Mouse (Mus musculus) gastrocnemius, postnatal 14 days (tissue): Measurements from ENCODE around the gene Asl. TPM values are rescaled to one million over a fixed set of nuclear protein-coding genes. Genes with fewer than 3 reads are reported as not detected.

Experiments
- DNase-seq: peaks from one replicate; pipeline ENCODE4 v3.0.0; 2021; ENCODE audit warnings: mixed read lengths
- intact Hi-C: fragments of 180-260 bp; cut with DNase I; formaldehyde crosslinking; loops from one replicate; pipeline ENCODE4 v1.15.1; 2025; ENCODE audit warnings: low total_unique reads
- total RNA-seq, 2 experiments: library from RNA; stranded (reverse); gene quantifications; 2 replicates each; pipeline ENCODE4 v1.2.3; 2021

Gene Asl
- total RNA-seq, 2 experiments from 2014 or later = 12.5 to 15.8 TPM

DNA sequence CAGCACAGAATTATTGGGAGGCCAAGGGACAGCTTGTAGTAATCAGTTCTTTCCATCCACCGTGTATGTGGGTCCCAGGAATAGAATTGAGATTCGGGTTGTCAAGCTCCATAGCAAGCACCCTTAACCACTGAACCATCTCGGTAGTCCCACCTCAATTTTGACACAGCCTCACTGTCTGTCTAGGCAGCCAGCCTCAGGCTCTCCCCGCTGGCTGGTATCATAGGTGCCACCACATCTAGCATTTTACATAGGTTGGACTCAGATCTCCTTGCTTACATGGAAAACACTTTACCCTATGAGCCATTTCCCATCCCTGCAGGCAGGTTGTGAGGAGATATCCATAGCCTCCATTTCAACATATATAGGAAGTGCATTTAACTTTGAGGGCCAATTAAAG lies 54.7 kb downstream of the Asl start:
- intact Hi-C loops = no loop called here
- DNase-seq = no peak

GRCm38 (mm10) chr5:129971491-129971890 lies 57.6 kb downstream of the Asl start:
- intact Hi-C loops = no loop called here
- DNase-seq = no peak

GRCm38 (mm10) chr5:129968417-129968816 lies 60.6 kb downstream of the Asl start:
- DNase-seq = no peak
- intact Hi-C loops = no loop called here

DNA sequence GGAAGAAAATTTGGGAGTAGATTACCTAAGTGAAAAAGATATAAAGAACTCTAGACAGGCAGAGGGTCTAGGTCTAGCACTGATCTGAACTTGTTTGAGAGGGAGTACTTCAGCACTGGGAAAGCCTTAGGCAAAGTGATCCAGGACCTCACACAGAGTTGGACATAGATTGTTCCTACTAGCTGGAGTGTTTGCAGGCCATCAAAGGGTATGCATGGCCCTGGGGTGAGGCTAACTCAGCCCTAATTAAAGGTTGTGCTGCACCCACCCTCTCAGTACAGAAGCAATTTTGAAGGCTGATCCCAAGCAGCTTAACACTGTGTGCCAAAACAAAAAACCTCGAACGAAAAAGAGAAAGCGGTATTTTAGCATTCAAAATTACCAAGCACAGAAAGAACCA lies 62.6 kb downstream of the Asl start:
- DNase-seq = no peak

GRCm38 (mm10) chr5:129963224-129963623 lies 65.8 kb downstream of the Asl start:
- intact Hi-C loops = no loop called here
- no peak for DNase-seq

More for the DNA sequence above, 62.6 kb downstream of the Asl start:
- intact Hi-C loops = no loop called here

Other genes starting within 250 kb of the Asl start
- gene Psph, start 241.8 kb downstream of the Asl start, total RNA-seq = 10 to 100 TPM; 13.0 to 16.2 TPM
- gene Sumf2, start 182.3 kb downstream of the Asl start, total RNA-seq = 10 to 100 TPM in 1 of 2 experiments, 1 to 10 TPM in 1; 9.2 to 10.4 TPM
- 100 to 1,000 TPM; 477 to 529 TPM for gene Chchd2, start 141.8 kb downstream of the Asl start, total RNA-seq
- under 1 TPM; 0.53 to 0.84 TPM for gene Zbed5, start 133.5 kb downstream of the Asl start, total RNA-seq
- 100 to 1,000 TPM; 245 to 293 TPM for gene Phkg1, start 130.7 kb downstream of the Asl start, total RNA-seq
- gene Nupr1l, start 120.7 kb downstream of the Asl start, total RNA-seq = under 1 TPM; 0.11 to 0.39 TPM
- gene Vkorc1l1, start 87.3 kb downstream of the Asl start, total RNA-seq = 10 to 100 TPM; 16.2 to 17.4 TPM
- 10 to 100 TPM; 10.6 to 13.4 TPM for gene Gusb, start 26.2 kb downstream of the Asl start, total RNA-seq
- 10 to 100 TPM; 11.1 to 12.6 TPM for gene Crcp, start within 50 bp of the Asl start, total RNA-seq
- 10 to 100 TPM; 15.6 to 22.6 TPM for gene Tpst1, start 44.1 kb upstream of the Asl start, total RNA-seq
- gene Kctd7, start 115.6 kb upstream of the Asl start, total RNA-seq = 1 to 10 TPM; 1.7 to 3.1 TPM
- gene Rabgef1, start 142.6 kb upstream of the Asl start, total RNA-seq = 10 to 100 TPM; 46.4 to 46.9 TPM
- gene Tmem248, start 187.8 kb upstream of the Asl start, total RNA-seq = 10 to 100 TPM; 28.6 to 29.6 TPM
- gene Sbds, start 226.3 kb upstream of the Asl start, total RNA-seq = 10 to 100 TPM; 22.6 to 23.4 TPM
- gene Tyw1, start 226.4 kb upstream of the Asl start, total RNA-seq = 1 to 10 TPM; 7.8 to 9.1 TPM